Mouse (Mus musculus): ENCODE measurements at regions not wholly inside any gene's neighbourhood (a gene's known extent, or its start where the extent isn't known, plus 50 kb on each side); places are given as distances from the start of the nearest gene placed in this dataset.

- Histone ChIP-seq H3K4me1 (ENCODE audit: control insufficient read depth, insufficient read depth, low read length) (no peaks in the 10 kb centered on the region), H3K27me3 (ENCODE audit: control insufficient read depth, insufficient read depth, low read length) (no peaks in the 10 kb centered on the region), H3K9me3 (ENCODE audit: control insufficient read depth, low read depth, low read length) (no peaks in the 10 kb centered on the region), H3K4me2 (replicated peaks; ENCODE audit: low read depth, low read length) (no peak overlapping the region), H3K36me3 (ENCODE audit: control insufficient read depth, insufficient read depth, low read length) (no peaks in the 10 kb centered on the region), H3K9ac (replicated peaks; ENCODE audit: low read depth, low read length) (no peak overlapping the region), H3K4me3 (ENCODE audit: low read depth, low read length) (no peak overlapping the region), H3K27ac (ENCODE audit: low read length) (no peak overlapping the region)
- ATAC-seq (ENCODE audit: insufficient number of reproducible peaks, insufficient read depth, low FRiP score, low read depth): no peak
- WGBS: 71% methylated on average over 4 of the region's 4 CpGs
These were observed 1374.6 kb upstream of the Gm7489 start for GRCm38 (mm10) chr15:52510137-52510536.

GRCm38 (mm10) chr15:52536594-52536993 is 1348.1 kb upstream of the Gm7489 start:
- H3K9ac ChIP-seq (replicated peaks; ENCODE audit: low read depth, low read length): no peak overlapping the region
- H3K27ac ChIP-seq (ENCODE audit: low read length): no peak overlapping the region
- no peaks in the 10 kb centered on the region for H3K36me3 ChIP-seq (ENCODE audit: control insufficient read depth, insufficient read depth, low read length)
- no peaks in the 10 kb centered on the region for H3K9me3 ChIP-seq (ENCODE audit: control insufficient read depth, low read depth, low read length)
- no peaks in the 10 kb centered on the region for H3K27me3 ChIP-seq (ENCODE audit: control insufficient read depth, insufficient read depth, low read length)
- no peak for ATAC-seq (ENCODE audit: insufficient number of reproducible peaks, insufficient read depth, low FRiP score, low read depth)
- no peak overlapping the region for H3K4me3 ChIP-seq (ENCODE audit: low read depth, low read length)
- H3K4me1 ChIP-seq (ENCODE audit: control insufficient read depth, insufficient read depth, low read length): no peaks in the 10 kb centered on the region
- 86% methylated on average over 2 of the region's 2 CpGs for WGBS
- H3K4me2 ChIP-seq (replicated peaks; ENCODE audit: low read depth, low read length): no peak overlapping the region

- Histone ChIP-seq H3K27me3 (ENCODE audit: control insufficient read depth, insufficient read depth, low read length) (no peaks in the 10 kb centered on the region), H3K27ac (ENCODE audit: low read length) (no peak overlapping the region), H3K36me3 (ENCODE audit: control insufficient read depth, insufficient read depth, low read length) (no peaks in the 10 kb centered on the region), H3K4me3 (ENCODE audit: low read depth, low read length) (no peak overlapping the region), H3K9ac (replicated peaks; ENCODE audit: low read depth, low read length) (no peak overlapping the region), H3K4me2 (replicated peaks; ENCODE audit: low read depth, low read length) (no peak overlapping the region), H3K4me1 (ENCODE audit: control insufficient read depth, insufficient read depth, low read length) (no peaks in the 10 kb centered on the region), H3K9me3 (ENCODE audit: control insufficient read depth, low read depth, low read length) (no peaks in the 10 kb centered on the region)
- no peak for ATAC-seq (ENCODE audit: insufficient number of reproducible peaks, insufficient read depth, low FRiP score, low read depth)
These were observed 1326.0 kb upstream of the Gm7489 start for GRCm38 (mm10) chr15:52558682-52559081.

- no peaks in the 10 kb centered on the region for H3K4me1 ChIP-seq (ENCODE audit: control insufficient read depth, insufficient read depth, low read length)
These were observed 1320.6 kb upstream of the Gm7489 start for GRCm38 (mm10) chr15:52564078-52564477.

GRCm38 (mm10) chr15:52565449-52565851 is 1319.3 kb upstream of the Gm7489 start:
- H3K9me3 ChIP-seq (ENCODE audit: control insufficient read depth, low read depth, low read length): no peaks in the 10 kb centered on the region
- no peak for ATAC-seq (ENCODE audit: insufficient number of reproducible peaks, insufficient read depth, low FRiP score, low read depth)

More at GRCm38 (mm10) chr15:52564078-52564477, 1320.6 kb upstream of the Gm7489 start:
- no peaks in the 10 kb centered on the region for H3K36me3 ChIP-seq (ENCODE audit: control insufficient read depth, insufficient read depth, low read length)
- no peak overlapping the region for H3K4me2 ChIP-seq (replicated peaks; ENCODE audit: low read depth, low read length)
- 91% methylated on average over 1 of the region's 1 CpGs for WGBS
- H3K9ac ChIP-seq (replicated peaks; ENCODE audit: low read depth, low read length): no peak overlapping the region
- H3K4me3 ChIP-seq (ENCODE audit: low read depth, low read length): no peak overlapping the region
- H3K27ac ChIP-seq (ENCODE audit: low read length): no peak overlapping the region
- ATAC-seq (ENCODE audit: insufficient number of reproducible peaks, insufficient read depth, low FRiP score, low read depth): no peak
- no peaks in the 10 kb centered on the region for H3K27me3 ChIP-seq (ENCODE audit: control insufficient read depth, insufficient read depth, low read length)
- no peaks in the 10 kb centered on the region for H3K9me3 ChIP-seq (ENCODE audit: control insufficient read depth, low read depth, low read length)

GRCm38 (mm10) chr15:52570256-52570655 is 1314.5 kb upstream of the Gm7489 start:
- no peak overlapping the region for H3K4me3 ChIP-seq (ENCODE audit: low read depth, low read length)
- H3K27ac ChIP-seq (ENCODE audit: low read length): no peak overlapping the region
- H3K9me3 ChIP-seq (ENCODE audit: control insufficient read depth, low read depth, low read length): no peaks in the 10 kb centered on the region
- no peak overlapping the region for H3K9ac ChIP-seq (replicated peaks; ENCODE audit: low read depth, low read length)
- no peaks in the 10 kb centered on the region for H3K27me3 ChIP-seq (ENCODE audit: control insufficient read depth, insufficient read depth, low read length)
- 91% methylated on average over 1 of the region's 1 CpGs for WGBS
- no peaks in the 10 kb centered on the region for H3K36me3 ChIP-seq (ENCODE audit: control insufficient read depth, insufficient read depth, low read length)
- H3K4me1 ChIP-seq (ENCODE audit: control insufficient read depth, insufficient read depth, low read length): no peaks in the 10 kb centered on the region
- no peak for ATAC-seq (ENCODE audit: insufficient number of reproducible peaks, insufficient read depth, low FRiP score, low read depth)
- no peak overlapping the region for H3K4me2 ChIP-seq (replicated peaks; ENCODE audit: low read depth, low read length)

More at GRCm38 (mm10) chr15:52565449-52565851, 1319.3 kb upstream of the Gm7489 start:
- 86% methylated on average over 5 of the region's 5 CpGs for WGBS
- Histone ChIP-seq H3K27ac (ENCODE audit: low read length) (no peak overlapping the region), H3K4me1 (ENCODE audit: control insufficient read depth, insufficient read depth, low read length) (no peaks in the 10 kb centered on the region), H3K4me3 (ENCODE audit: low read depth, low read length) (no peak overlapping the region), H3K36me3 (ENCODE audit: control insufficient read depth, insufficient read depth, low read length) (no peaks in the 10 kb centered on the region), H3K27me3 (ENCODE audit: control insufficient read depth, insufficient read depth, low read length) (no peaks in the 10 kb centered on the region), H3K4me2 (replicated peaks; ENCODE audit: low read depth, low read length) (no peak overlapping the region), H3K9ac (replicated peaks; ENCODE audit: low read depth, low read length) (no peak overlapping the region)

GRCm38 (mm10) chr15:52577614-52578013 is 1307.1 kb upstream of the Gm7489 start:
- Histone ChIP-seq H3K4me2 (replicated peaks; ENCODE audit: low read depth, low read length) (no peak overlapping the region), H3K9me3 (ENCODE audit: control insufficient read depth, low read depth, low read length) (no peaks in the 10 kb centered on the region), H3K4me3 (ENCODE audit: low read depth, low read length) (no peak overlapping the region), H3K27ac (ENCODE audit: low read length) (no peak overlapping the region), H3K36me3 (ENCODE audit: control insufficient read depth, insufficient read depth, low read length) (no peaks in the 10 kb centered on the region), H3K27me3 (ENCODE audit: control insufficient read depth, insufficient read depth, low read length) (no peaks in the 10 kb centered on the region), H3K4me1 (ENCODE audit: control insufficient read depth, insufficient read depth, low read length) (no peaks in the 10 kb centered on the region), H3K9ac (replicated peaks; ENCODE audit: low read depth, low read length) (no peak overlapping the region)
- no peak for ATAC-seq (ENCODE audit: insufficient number of reproducible peaks, insufficient read depth, low FRiP score, low read depth)
- WGBS: 88% methylated on average over 2 of the region's 2 CpGs

- 35% methylated on average over 4 of the region's 4 CpGs for WGBS
- H3K27ac ChIP-seq (ENCODE audit: low read length): no peak overlapping the region
- H3K36me3 ChIP-seq (ENCODE audit: control insufficient read depth, insufficient read depth, low read length): no peaks in the 10 kb centered on the region
- H3K9ac ChIP-seq (replicated peaks; ENCODE audit: low read depth, low read length): no peak overlapping the region
- no peaks in the 10 kb centered on the region for H3K9me3 ChIP-seq (ENCODE audit: control insufficient read depth, low read depth, low read length)
- H3K4me3 ChIP-seq (ENCODE audit: low read depth, low read length): no peak overlapping the region
- H3K27me3 ChIP-seq (ENCODE audit: control insufficient read depth, insufficient read depth, low read length): no peaks in the 10 kb centered on the region
- no peak for ATAC-seq (ENCODE audit: insufficient number of reproducible peaks, insufficient read depth, low FRiP score, low read depth)
- no peaks in the 10 kb centered on the region for H3K4me1 ChIP-seq (ENCODE audit: control insufficient read depth, insufficient read depth, low read length)
- H3K4me2 ChIP-seq (replicated peaks; ENCODE audit: low read depth, low read length): no peak overlapping the region
These were observed 1295.3 kb upstream of the Gm7489 start for GRCm38 (mm10) chr15:52589391-52589790.

GRCm38 (mm10) chr15:52599511-52599910 is 1285.2 kb upstream of the Gm7489 start:
- H3K4me3 ChIP-seq (ENCODE audit: low read depth, low read length): no peak overlapping the region
- H3K36me3 ChIP-seq (ENCODE audit: control insufficient read depth, insufficient read depth, low read length): no peaks in the 10 kb centered on the region
- H3K4me1 ChIP-seq (ENCODE audit: control insufficient read depth, insufficient read depth, low read length): no peaks in the 10 kb centered on the region
- H3K27me3 ChIP-seq (ENCODE audit: control insufficient read depth, insufficient read depth, low read length): no peaks in the 10 kb centered on the region
- H3K4me2 ChIP-seq (replicated peaks; ENCODE audit: low read depth, low read length): no peak overlapping the region
- H3K27ac ChIP-seq (ENCODE audit: low read length): no peak overlapping the region
- no peaks in the 10 kb centered on the region for H3K9me3 ChIP-seq (ENCODE audit: control insufficient read depth, low read depth, low read length)
- ATAC-seq (ENCODE audit: insufficient number of reproducible peaks, insufficient read depth, low FRiP score, low read depth): no peak
- H3K9ac ChIP-seq (replicated peaks; ENCODE audit: low read depth, low read length): no peak overlapping the region
